ENCODE assay signal across 12 mouse cellular contexts in the genomic region with DNA sequence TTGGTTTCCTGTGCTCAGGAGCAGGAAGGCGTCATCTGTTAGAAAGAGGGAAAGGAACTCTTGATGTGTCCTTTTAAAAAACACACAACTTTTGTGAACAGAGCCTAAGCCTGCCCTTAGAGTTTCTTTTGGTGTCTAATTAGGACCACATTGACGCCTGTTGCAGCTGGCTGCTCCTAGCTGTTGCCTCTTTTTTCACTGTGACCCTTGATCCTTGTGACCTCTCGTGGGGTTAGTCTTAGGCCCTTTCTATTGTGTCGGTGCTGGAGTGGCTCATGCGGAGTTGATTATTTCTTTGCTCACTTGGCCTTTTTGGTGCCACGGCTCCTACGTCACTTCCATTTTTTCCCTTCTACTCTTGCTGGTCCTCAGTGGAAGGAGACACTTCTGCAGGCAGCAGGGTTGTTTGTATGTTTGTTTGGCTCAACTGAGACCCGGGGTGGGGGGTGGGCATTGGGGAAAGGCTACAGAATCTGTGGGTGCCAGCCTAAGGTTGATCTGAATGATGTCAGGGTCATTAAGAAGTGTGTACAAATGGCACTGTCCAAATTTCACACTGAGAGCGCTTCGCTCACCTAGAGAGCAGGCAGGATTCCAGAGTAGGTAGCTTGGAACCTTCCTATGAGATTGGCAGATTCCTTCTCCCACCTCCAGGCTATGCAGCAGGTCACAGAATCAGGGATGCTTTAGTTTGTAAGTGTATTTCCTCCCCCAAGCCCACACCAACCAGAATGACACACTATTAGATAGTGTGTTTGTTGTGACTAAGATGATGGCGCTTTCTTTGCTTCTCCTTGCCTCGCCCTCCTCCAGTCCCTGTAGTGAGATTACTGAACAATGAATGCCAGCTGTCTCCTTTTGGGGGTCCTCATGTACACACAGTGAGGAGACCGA. TPM values are rescaled to one million over a fixed set of nuclear protein-coding genes. Genes with fewer than 3 reads are reported as not detected.
DNase-seq lines count a peak whose midpoint lies in the region; ATAC-seq lines count a peak whose summit lies in the region.
"Had no signal": no experiment of that assay in that cellular context is flagged by ENCODE, and none has a peak within 500 bp of the region (broad histone marks: within the 10 kb centered on the region; RNA-seq: fewer than 3 reads in every experiment).

No protein-coding gene starts in this region.

- H3K27me3 ChIP-seq in hindbrain, embryonic 10.5 days (ENCODE audit: insufficient read depth, poor library complexity, severe bottlenecking), result peaks cover 66% of the 10 kb centered on the region
- H3K27me3 ChIP-seq in hindbrain, embryonic 16.5 days (replicated peaks; ENCODE audit: control insufficient read depth, insufficient read depth, low read length), result no peaks in the 10 kb centered on the region
- no peaks in the 10 kb centered on the region for H3K27me3 ChIP-seq in limb, embryonic 10.5 days (ENCODE audit: low read depth, poor library complexity, severe bottlenecking)

- no peak overlapping the region for H3K4me2 ChIP-seq in hindbrain, embryonic 16.5 days (ENCODE audit: low read length)
- H3K4me2 ChIP-seq: lung, embryonic 14.5 days had no signal

- H3K36me3 ChIP-seq in hindbrain, embryonic 10.5 days, result peaks cover 17% of the 10 kb centered on the region
- no peaks in the 10 kb centered on the region for H3K36me3 ChIP-seq in hindbrain, embryonic 16.5 days (ENCODE audit: control insufficient read depth, insufficient read depth, low read length)
- H3K36me3 ChIP-seq in limb, embryonic 10.5 days, result peaks cover 17% of the 10 kb centered on the region; the same call in 1 of the 2 replicates

- 0 out of 2 replicates have a peak overlapping the region, but pooled peaks have one; percentile 24 for H3K27ac ChIP-seq in hindbrain, embryonic 10.5 days
- H3K27ac ChIP-seq in hindbrain, embryonic 16.5 days (ENCODE audit: low read depth, low read length), result no peak overlapping the region
- H3K27ac ChIP-seq in limb, embryonic 10.5 days, result peak overlapping the region; percentile 70

- peak; percentile 68 for DNase-seq in hindbrain, embryonic 10.5 days (ENCODE audit: low spot score)
- peak; percentile 33 for DNase-seq in brain, adult 2 months (ENCODE audit: low read depth, low spot score)
- peak; percentile 86 for DNase-seq in embryo, embryonic 10.5 days (ENCODE audit: low spot score)
- DNase-seq in limb, embryonic 10.5 days (ENCODE audit: low spot score), result peak; percentile 62
- DNase-seq: heart, adult 18-20 months; heart, postnatal 10 days; kidney, adult 2 months; lung, embryonic 14.5 days; thymus, postnatal 36 days had no signal

- H3K9me3 ChIP-seq in hindbrain, embryonic 10.5 days, result no peaks in the 10 kb centered on the region
- H3K9me3 ChIP-seq in hindbrain, embryonic 16.5 days (ENCODE audit: control insufficient read depth, low read length), result no peaks in the 10 kb centered on the region
- no peaks in the 10 kb centered on the region for H3K9me3 ChIP-seq in limb, embryonic 10.5 days (replicated peaks)

- ATAC-seq in hindbrain, embryonic 16.5 days, result no peak
- ATAC-seq in monocyte, adult 5-6 weeks (replicated peaks; ENCODE audit: insufficient number of reproducible peaks, low FRiP score, low TSS enrichment, poor library complexity, severe bottlenecking), result no peak
- ATAC-seq in granulocyte monocyte progenitor cell, adult 5-6 weeks (replicated peaks; ENCODE audit: poor library complexity, severe bottlenecking), result no peak

- H3K4me1 ChIP-seq in hindbrain, embryonic 10.5 days (replicated peaks), result peaks cover 45% of the 10 kb centered on the region
- 0 out of 2 replicates have a peak, but pooled peaks cover 3% of the 10 kb centered on the region for H3K4me1 ChIP-seq in hindbrain, embryonic 16.5 days (ENCODE audit: control insufficient read depth, insufficient read depth, low read depth, low read length)
- H3K4me1 ChIP-seq in limb, embryonic 10.5 days, result peaks cover 62% of the 10 kb centered on the region

- no peak overlapping the region for H3K4me3 ChIP-seq in hindbrain, embryonic 10.5 days
- H3K4me3 ChIP-seq in hindbrain, embryonic 16.5 days (ENCODE audit: low read length), result no peak overlapping the region
- 0 out of 2 replicates have a peak overlapping the region, but pooled peaks have one; percentile 8 for H3K4me3 ChIP-seq in limb, embryonic 10.5 days

- H3K9ac ChIP-seq in hindbrain, embryonic 16.5 days (ENCODE audit: low read depth, low read length), result no peak overlapping the region
- H3K9ac ChIP-seq: lung, embryonic 14.5 days had no signal

- WGBS in hindbrain, embryonic 10.5 days, result 23% methylated on average over 13 of the region's 13 CpGs
- WGBS in hindbrain, embryonic 16.5 days, result 48% methylated on average over 13 of the region's 13 CpGs
- WGBS in limb, embryonic 10.5 days, result 32% methylated on average over 13 of the region's 13 CpGs

RNA-seq across cellular contexts. Expression of a gene that starts 22.9 kb away (rescaled TPM):
- polyA plus RNA-seq in hindbrain, embryonic 10.5 days (2016; fragmentation: Nextera tagmentation; extraction: Ambion mirVana), result 11.7 and 15.4 TPM in 2 replicates
- 2.9 and 3.7 TPM in 2 replicates for polyA plus RNA-seq in hindbrain, embryonic 16.5 days (2015; fragmentation: Nextera tagmentation; extraction: Ambion mirVana)
- 10.5 and 16.1 TPM in 2 replicates for polyA plus RNA-seq in limb, embryonic 10.5 days (2016; fragmentation: Nextera tagmentation; extraction: Ambion mirVana)
- 0.19 to 0.68 TPM in 2 of 3 replicates, not detected in the other for total RNA-seq in monocyte, adult 5-6 weeks (2017)
- 0.09 and 1.0 TPM in 2 replicates for total RNA-seq in granulocyte monocyte progenitor cell, adult 5-6 weeks (2014; fragmentation: Nextera tagmentation)
- 0.46 and 1.2 TPM in 2 replicates for total RNA-seq in granulocyte monocyte progenitor cell, adult 5-6 weeks (2017)

Comparison
In these comparisons a context has a peak if more than half of its experiments do, and no peak if none do; other contexts are left out.
1. DNase-seq: peak in every context shown above with its lines; median percentile 86 in embryo, embryonic 10.5 days; 68 in hindbrain, embryonic 10.5 days; 62 in limb, embryonic 10.5 days; 33 in brain, adult 2 months.